Mouse (Mus musculus) ovary, adult 18-20 months (tissue): Measurements from ENCODE around the gene 4930562C15Rik.
A peak's percentile ranks its signal among the peaks of the same experiment; 100 is the strongest.
"Not testable (repeated sequence)": the region's sequence is repeated elsewhere in the genome, so short reads cannot be mapped to it uniquely, and the experiment has no call there.

Source experiments
- DNase-seq: peaks from one replicate; pipeline ENCODE4 v3.0.0; 2022; ENCODE audit warnings: low spot score, mixed read lengths

Gene 4930562C15Rik

GRCm38 (mm10) chr16:4835191-4835590 lies at the start of gene 4930562C15Rik:
4930562C15Rik (plus strand) TSS chr16:4835416.
- no peak for DNase-seq

DNA sequence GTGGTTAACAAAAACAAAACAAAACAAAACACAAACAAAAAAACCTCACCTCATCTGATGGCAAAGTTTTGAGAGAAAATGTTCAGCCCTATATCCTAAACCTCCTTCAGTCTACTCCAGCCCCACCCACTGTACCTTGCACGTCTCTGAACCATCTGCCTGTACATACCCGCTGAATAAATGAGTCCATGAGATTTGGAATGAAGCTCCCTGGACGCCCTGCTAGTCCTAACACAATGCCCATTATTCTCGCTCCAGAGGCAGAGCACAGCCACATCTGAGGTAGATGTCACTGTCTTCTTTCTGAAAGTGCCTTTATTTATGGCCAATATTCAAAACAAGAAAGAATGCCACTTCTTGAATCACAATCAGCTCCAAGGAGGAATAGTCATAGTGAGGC lies 49.5 kb upstream of the 4930562C15Rik start:
- DNase-seq, result no peak

GRCm38 (mm10) chr16:4788176-4788575 lies 47.0 kb upstream of the 4930562C15Rik start:
- no peak for DNase-seq

GRCm38 (mm10) chr16:4789311-4789768 lies 45.9 kb upstream of the 4930562C15Rik start:
- DNase-seq, result peak; percentile 43

GRCm38 (mm10) chr16:4789810-4790559 lies 45.2 kb upstream of the 4930562C15Rik start, which contains the start of gene Cdip1:
Cdip1 (minus strand) TSS chr16:4790292.
- DNase-seq, result peak; percentile 90

DNA sequence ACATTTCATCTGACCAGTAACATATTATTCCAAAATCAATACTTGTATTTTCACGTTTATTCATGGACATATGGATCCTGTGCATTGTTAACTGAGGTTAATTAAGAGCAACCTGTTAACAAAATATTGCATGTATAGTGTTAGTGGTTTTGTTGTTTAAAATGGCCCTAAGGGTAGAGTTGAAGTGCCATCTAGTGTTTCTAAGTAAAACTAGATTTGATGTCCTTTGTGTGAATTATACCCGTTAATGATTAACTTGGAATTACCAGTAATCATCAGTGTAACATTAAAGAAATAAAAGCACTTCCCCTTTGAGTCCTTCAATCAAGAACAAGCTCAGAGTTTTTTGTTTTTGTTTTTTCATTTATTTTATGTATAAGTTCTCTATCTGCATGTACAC lies 43.9 kb upstream of the 4930562C15Rik start:
- DNase-seq, result no peak

- no peak for DNase-seq
Observed at GRCm38 (mm10) chr16:4796631-4797030, 38.6 kb upstream of the 4930562C15Rik start.

DNA sequence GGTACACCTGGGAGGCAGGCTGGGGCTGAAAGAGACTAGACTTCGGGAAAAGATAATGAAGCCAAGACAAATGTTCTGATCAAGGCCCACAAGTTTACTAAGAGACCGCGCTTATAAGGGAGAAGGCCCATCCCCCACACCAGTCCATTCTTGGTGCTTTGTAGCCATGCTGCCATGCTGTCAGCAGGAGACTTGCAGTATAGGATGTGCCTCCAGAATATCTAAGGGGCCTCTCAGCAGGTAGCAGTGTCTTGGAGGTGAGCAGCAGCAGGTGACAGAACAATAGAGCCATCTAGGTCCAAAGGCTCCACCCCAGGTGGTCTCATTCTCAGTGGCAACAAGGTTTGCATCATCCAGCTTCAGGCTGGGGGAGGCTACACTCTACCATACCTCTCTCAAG lies 16.9 kb upstream of the 4930562C15Rik start:
- no peak for DNase-seq

- not testable (repeated sequence) for DNase-seq
Observed at GRCm38 (mm10) chr16:4824466-4824865, 10.8 kb upstream of the 4930562C15Rik start.

- DNase-seq, result no peak
Observed at GRCm38 (mm10) chr16:4827639-4828038, 7.6 kb upstream of the 4930562C15Rik start.

DNA sequence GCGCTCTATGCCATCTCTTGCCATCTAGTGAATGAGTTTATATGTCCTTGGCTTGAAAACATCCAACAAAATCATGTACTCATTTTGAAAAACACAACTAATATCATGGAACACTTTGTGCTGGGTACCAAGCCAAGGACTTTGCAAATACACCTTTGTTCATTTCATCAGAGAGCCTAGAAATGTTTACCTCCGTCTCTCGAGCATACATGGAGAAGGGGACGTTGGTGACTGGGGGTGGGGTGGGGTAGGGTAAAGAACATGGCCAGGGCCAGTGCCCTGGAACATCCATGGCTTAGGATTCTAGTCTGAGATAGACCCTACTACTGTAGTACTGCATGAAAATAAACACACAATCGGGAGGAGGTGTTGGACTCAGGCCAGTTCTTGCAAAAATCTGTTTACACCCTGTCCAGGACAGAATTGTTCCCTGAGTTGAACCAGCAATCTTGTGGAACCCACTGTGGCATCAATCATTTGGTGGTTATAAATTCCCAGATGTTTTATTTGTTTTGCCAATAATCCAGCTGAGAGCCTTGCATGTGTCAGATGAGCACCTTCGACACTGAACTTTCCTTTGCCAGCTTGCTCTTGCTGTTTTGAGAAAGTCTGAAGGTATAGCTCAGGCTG lies 5.8 kb upstream of the 4930562C15Rik start:
- DNase-seq, result no peak

DNA sequence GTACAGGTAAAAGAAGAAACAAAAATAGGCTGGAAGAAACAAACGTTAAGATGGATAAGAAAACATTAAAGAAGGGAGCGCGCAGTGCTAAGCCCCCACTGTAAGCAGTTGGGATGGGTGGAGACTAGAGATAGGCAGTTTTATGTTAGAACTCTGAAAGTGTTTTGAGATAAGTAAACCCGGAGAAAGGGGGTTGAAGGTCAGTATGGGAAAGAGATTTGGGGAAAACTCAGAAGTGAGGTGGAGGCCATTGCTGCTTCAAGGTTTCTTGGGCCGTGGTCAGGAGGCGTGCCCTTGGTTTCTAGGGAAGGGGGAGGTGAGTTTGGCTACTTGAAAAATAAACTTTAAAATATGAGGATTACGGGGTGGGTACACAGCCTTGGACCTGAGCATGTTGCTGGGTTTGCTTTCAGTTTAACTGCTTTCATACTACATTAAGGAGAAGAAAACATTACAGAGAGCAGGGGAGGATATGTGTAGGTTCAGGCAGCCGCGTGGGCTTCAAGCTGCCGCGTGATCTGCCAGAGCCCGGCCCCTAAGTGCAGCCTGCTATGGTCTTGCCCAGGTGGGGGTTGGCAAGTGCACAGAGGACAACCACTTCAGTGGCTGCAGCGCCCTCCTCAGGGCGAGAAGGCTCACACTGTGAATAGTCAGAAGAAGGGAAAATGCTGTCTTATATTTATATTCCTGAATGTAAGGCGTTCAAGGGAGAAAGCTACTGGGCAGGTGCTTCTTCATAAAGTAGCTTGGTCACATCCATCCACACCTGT lies 3.4 kb upstream of the 4930562C15Rik start:
- DNase-seq, result peak; percentile 70

- DNase-seq, result no peak
Observed at GRCm38 (mm10) chr16:4833858-4834257, 1.4 kb upstream of the 4930562C15Rik start.

GRCm38 (mm10) chr16:4837631-4838030 lies 2.4 kb downstream of the 4930562C15Rik start:
- DNase-seq, result no peak

DNA sequence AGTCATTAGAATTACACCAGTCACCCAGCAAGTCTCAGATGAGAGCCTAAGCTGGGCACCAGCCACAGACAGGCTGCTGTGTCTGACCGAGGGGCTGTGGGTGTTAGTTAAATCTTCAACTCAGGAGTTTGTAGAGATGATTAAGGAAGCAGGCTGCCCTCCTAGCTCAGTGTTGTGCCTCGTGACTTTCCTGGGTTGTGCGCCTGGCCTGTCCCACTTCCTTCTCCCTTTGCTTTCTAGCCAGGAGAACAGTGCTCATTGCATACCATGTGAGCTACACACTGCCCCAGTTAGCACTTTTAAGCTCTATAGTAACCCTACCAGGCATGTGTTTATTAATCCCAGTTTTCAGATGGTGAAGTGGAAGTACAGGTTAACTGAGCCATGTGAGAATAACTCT lies 4.3 kb downstream of the 4930562C15Rik start:
- no peak for DNase-seq

DNA sequence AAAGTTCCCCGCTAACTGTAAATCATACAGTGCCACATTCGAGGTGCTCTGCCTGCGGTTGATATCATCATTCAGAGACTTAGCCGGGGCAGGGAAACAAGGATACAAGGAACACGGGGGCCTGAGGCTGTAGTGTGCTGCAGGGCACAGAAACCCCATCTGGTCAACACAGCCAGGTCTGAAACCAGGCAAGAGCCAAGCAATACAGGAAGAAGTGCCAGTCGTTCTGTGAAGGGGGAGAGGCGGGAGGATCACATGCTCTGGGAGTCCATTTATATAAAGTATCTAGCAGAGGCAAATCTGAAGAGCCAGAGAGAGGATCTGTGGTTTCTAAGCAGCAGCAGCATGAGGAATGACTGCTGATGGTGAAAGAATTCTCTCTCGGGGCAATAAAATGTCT lies 5.0 kb downstream of the 4930562C15Rik start:
- DNase-seq, result no peak

- no peak for DNase-seq
Observed at GRCm38 (mm10) chr16:4847041-4847440, 11.8 kb downstream of the 4930562C15Rik start.

GRCm38 (mm10) chr16:4848090-4848489 lies 12.9 kb downstream of the 4930562C15Rik start:
- no peak for DNase-seq

DNA sequence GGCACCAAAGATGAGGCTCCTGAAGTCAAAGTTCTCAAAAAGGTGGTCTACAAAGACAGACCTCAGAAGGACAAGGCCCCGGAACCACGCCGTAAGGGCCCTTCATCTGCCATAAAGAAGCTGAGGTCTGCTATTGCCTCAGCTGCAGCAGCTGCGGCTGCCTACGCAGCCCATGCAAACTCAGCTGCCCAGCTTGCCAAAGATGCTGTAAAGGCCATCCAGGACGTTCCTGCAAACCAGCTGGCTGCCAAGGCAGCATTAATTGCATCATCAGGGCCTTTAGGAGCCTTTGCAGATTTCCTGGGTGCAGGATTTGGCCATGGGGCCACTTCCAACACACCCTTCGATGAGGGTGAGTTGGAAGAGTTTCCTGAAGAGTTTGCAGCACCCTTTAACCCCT lies 15.1 kb downstream of the 4930562C15Rik start:
- no peak for DNase-seq

- DNase-seq, result no peak
Observed at GRCm38 (mm10) chr16:4850938-4851628, 15.9 kb downstream of the 4930562C15Rik start.

DNA sequence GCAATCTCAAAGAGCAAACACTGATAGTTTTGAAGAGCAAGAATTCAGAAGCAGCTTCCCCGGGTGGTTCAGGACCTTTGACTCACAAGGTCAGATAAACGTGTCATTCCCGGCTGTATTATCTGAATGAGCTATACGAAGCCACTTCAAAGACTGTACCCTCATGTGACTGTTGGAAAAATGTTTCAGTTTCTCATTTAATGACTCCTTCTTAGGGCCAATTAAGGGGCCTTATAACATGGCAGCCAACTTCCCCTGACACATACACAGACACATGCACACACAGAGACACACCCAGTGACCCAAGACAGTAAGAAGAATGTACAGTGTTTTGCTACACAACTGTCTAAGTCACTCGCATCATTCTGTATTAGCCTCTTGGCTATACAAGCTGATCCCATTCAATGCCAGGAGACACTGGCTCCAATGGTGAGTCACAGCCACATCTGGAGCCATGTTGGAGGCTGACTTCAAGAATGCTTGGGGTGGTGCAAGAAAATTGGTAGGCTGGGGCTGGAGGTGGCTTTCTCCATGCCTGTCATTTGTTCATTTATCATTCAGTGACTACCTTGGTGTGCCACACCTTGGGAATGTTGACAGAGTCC lies 19.9 kb downstream of the 4930562C15Rik start:
- no peak for DNase-seq

DNA sequence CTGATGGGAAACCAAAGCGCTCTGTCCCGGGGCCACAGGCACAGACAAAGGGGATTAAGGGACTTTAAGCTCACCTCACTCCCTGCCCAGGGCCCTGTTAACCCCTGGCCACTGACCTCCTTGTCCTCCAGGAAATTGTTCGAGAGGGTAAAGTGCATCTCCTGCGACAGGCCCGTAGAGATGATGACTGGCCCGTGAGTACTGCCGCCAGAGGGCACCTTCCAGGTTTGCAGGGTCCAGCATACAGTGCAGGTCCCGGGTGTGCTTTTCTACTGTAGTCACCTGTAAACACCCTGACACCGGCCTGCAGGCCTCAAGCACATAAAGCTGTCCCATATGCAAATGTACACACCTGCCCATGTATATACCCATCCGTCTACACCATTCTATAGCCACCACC lies 26.2 kb downstream of the 4930562C15Rik start:
- DNase-seq, result no peak
